Mouse (Mus musculus): ENCODE data around the gene Egfl8. TPM values are rescaled to one million over a fixed set of nuclear protein-coding genes. Genes with fewer than 3 reads are reported as not detected.

The Egfl8 gene
- polyA plus RNA-seq, 1 experiment: 0.03 TPM

- Histone ChIP-seq H3K4me1 (ENCODE audit: control insufficient read depth) (peaks cover 40% of the 10 kb centered on the region), H3K27me3 (ENCODE audit: control insufficient read depth) (peaks cover 49% of the 10 kb centered on the region), H3K9me3 (ENCODE audit: control insufficient read depth, low read length) (peaks cover 3% of the 10 kb centered on the region; the same call in 1 of the 2 replicates), H3K4me3 (replicated peaks) (peak overlapping the region; percentile 72), H3K36me3 (ENCODE audit: control insufficient read depth) (peaks cover 10% of the 10 kb centered on the region)
- TF ChIP-seq GATA1 (IDR thresholded peaks at IDR 0.05; ENCODE audit: low read length) (no peak), TAL1 (IDR thresholded peaks at IDR 0.05; ENCODE audit: low read length) (no peak)
These were observed 10.4 kb upstream of the Egfl8 start for GRCm38 (mm10) chr17:34626062-34626772.

- H3K4me1 ChIP-seq (ENCODE audit: control insufficient read depth): peaks cover 37% of the 10 kb centered on the region
- no peaks in the 10 kb centered on the region for H3K9me3 ChIP-seq (ENCODE audit: control insufficient read depth, low read length)
- H3K4me3 ChIP-seq (replicated peaks): no peak overlapping the region
- peaks cover 37% of the 10 kb centered on the region for H3K27me3 ChIP-seq (ENCODE audit: control insufficient read depth)
- TF ChIP-seq TAL1 (IDR thresholded peaks at IDR 0.05; ENCODE audit: low read length) (no peak), GATA1 (IDR thresholded peaks at IDR 0.05; ENCODE audit: low read length) (no peak)
- peaks cover 13% of the 10 kb centered on the region for H3K36me3 ChIP-seq (ENCODE audit: control insufficient read depth)
These were observed 9.2 kb upstream of the Egfl8 start for GRCm38 (mm10) chr17:34624981-34625380.

- Histone ChIP-seq H3K36me3 (ENCODE audit: control insufficient read depth) (peaks cover 13% of the 10 kb centered on the region), H3K4me3 (replicated peaks) (no peak overlapping the region), H3K27me3 (ENCODE audit: control insufficient read depth) (peaks cover 19% of the 10 kb centered on the region), H3K4me1 (ENCODE audit: control insufficient read depth) (peaks cover 41% of the 10 kb centered on the region), H3K9me3 (ENCODE audit: control insufficient read depth, low read length) (no peaks in the 10 kb centered on the region)
- no peak for TF ChIP-seq TAL1 (IDR thresholded peaks at IDR 0.05; ENCODE audit: low read length)
- TF ChIP-seq GATA1 (IDR thresholded peaks at IDR 0.05; ENCODE audit: low read length): no peak
These were observed 7.4 kb upstream of the Egfl8 start for GRCm38 (mm10) chr17:34623161-34623560.

GRCm38 (mm10) chr17:34621006-34621405 lies 5.2 kb upstream of the Egfl8 start:
- H3K4me1 ChIP-seq (ENCODE audit: control insufficient read depth): peaks cover 20% of the 10 kb centered on the region
- no peaks in the 10 kb centered on the region for H3K9me3 ChIP-seq (ENCODE audit: control insufficient read depth, low read length)
- TF ChIP-seq GATA1 (IDR thresholded peaks at IDR 0.05; ENCODE audit: low read length): no peak
- TF ChIP-seq TAL1 (IDR thresholded peaks at IDR 0.05; ENCODE audit: low read length): no peak
- no peaks in the 10 kb centered on the region for H3K27me3 ChIP-seq (ENCODE audit: control insufficient read depth)
- H3K4me3 ChIP-seq (replicated peaks): no peak overlapping the region
- peaks cover 19% of the 10 kb centered on the region for H3K36me3 ChIP-seq (ENCODE audit: control insufficient read depth)

- H3K4me3 ChIP-seq (replicated peaks): no peak overlapping the region
- H3K36me3 ChIP-seq (ENCODE audit: control insufficient read depth): peaks cover 30% of the 10 kb centered on the region
- H3K27me3 ChIP-seq (ENCODE audit: control insufficient read depth): no peaks in the 10 kb centered on the region
- H3K4me1 ChIP-seq (ENCODE audit: control insufficient read depth): peaks cover 20% of the 10 kb centered on the region
- TF ChIP-seq GATA1 (IDR thresholded peaks at IDR 0.05; ENCODE audit: low read length) (no peak), TAL1 (IDR thresholded peaks at IDR 0.05; ENCODE audit: low read length) (no peak)
- no peaks in the 10 kb centered on the region for H3K9me3 ChIP-seq (ENCODE audit: control insufficient read depth, low read length)
These were observed 3.2 kb upstream of the Egfl8 start for GRCm38 (mm10) chr17:34618999-34619398.

- Histone ChIP-seq H3K27me3 (ENCODE audit: control insufficient read depth) (no peaks in the 10 kb centered on the region), H3K4me1 (ENCODE audit: control insufficient read depth) (peaks cover 17% of the 10 kb centered on the region), H3K36me3 (ENCODE audit: control insufficient read depth) (peaks cover 59% of the 10 kb centered on the region), H3K9me3 (ENCODE audit: control insufficient read depth, low read length) (no peaks in the 10 kb centered on the region), H3K4me3 (replicated peaks) (no peak overlapping the region)
- TF ChIP-seq GATA1 (IDR thresholded peaks at IDR 0.05; ENCODE audit: low read length) (no peak), TAL1 (IDR thresholded peaks at IDR 0.05; ENCODE audit: low read length) (no peak)
These were observed 1.9 kb downstream of the Egfl8 start for GRCm38 (mm10) chr17:34613830-34614229.

- Histone ChIP-seq H3K9me3 (ENCODE audit: control insufficient read depth, low read length) (no peaks in the 10 kb centered on the region), H3K4me3 (replicated peaks) (no peak overlapping the region), H3K36me3 (ENCODE audit: control insufficient read depth) (peaks cover 65% of the 10 kb centered on the region), H3K4me1 (ENCODE audit: control insufficient read depth) (peaks cover 23% of the 10 kb centered on the region), H3K27me3 (ENCODE audit: control insufficient read depth) (no peaks in the 10 kb centered on the region)
- TF ChIP-seq GATA1 (IDR thresholded peaks at IDR 0.05; ENCODE audit: low read length) (no peak), TAL1 (IDR thresholded peaks at IDR 0.05; ENCODE audit: low read length) (no peak)
These were observed 2.6 kb downstream of the Egfl8 start for GRCm38 (mm10) chr17:34613054-34613645.

GRCm38 (mm10) chr17:34611050-34611449 lies 4.7 kb downstream of the Egfl8 start:
- no peak for TF ChIP-seq TAL1 (IDR thresholded peaks at IDR 0.05; ENCODE audit: low read length)
- no peak for TF ChIP-seq GATA1 (IDR thresholded peaks at IDR 0.05; ENCODE audit: low read length)
- Histone ChIP-seq H3K9me3 (ENCODE audit: control insufficient read depth, low read length) (no peaks in the 10 kb centered on the region), H3K4me3 (replicated peaks) (no peak overlapping the region), H3K4me1 (ENCODE audit: control insufficient read depth) (peaks cover 43% of the 10 kb centered on the region), H3K36me3 (ENCODE audit: control insufficient read depth) (peaks cover 68% of the 10 kb centered on the region), H3K27me3 (ENCODE audit: control insufficient read depth) (no peaks in the 10 kb centered on the region)

- H3K4me1 ChIP-seq (ENCODE audit: control insufficient read depth): peaks cover 56% of the 10 kb centered on the region
These were observed 7.8 kb downstream of the Egfl8 start for GRCm38 (mm10) chr17:34607997-34608396.

More at GRCm38 (mm10) chr17:34607997-34608396, 7.8 kb downstream of the Egfl8 start:
- Histone ChIP-seq H3K9me3 (ENCODE audit: control insufficient read depth, low read length) (no peaks in the 10 kb centered on the region), H3K36me3 (ENCODE audit: control insufficient read depth) (peaks cover 47% of the 10 kb centered on the region), H3K4me3 (replicated peaks) (no peak overlapping the region), H3K27me3 (ENCODE audit: control insufficient read depth) (no peaks in the 10 kb centered on the region)
- no peak for TF ChIP-seq GATA1 (IDR thresholded peaks at IDR 0.05; ENCODE audit: low read length)
- TF ChIP-seq TAL1 (IDR thresholded peaks at IDR 0.05; ENCODE audit: low read length): no peak
